Mouse (Mus musculus) cerebellum, adult 8-10 months (tissue): Measurements from ENCODE around the gene Slc35b4.

ENCODE experiments used
- DNase-seq: peaks from one replicate; pipeline ENCODE4 v3.0.0; 2022

Gene Slc35b4

DNA sequence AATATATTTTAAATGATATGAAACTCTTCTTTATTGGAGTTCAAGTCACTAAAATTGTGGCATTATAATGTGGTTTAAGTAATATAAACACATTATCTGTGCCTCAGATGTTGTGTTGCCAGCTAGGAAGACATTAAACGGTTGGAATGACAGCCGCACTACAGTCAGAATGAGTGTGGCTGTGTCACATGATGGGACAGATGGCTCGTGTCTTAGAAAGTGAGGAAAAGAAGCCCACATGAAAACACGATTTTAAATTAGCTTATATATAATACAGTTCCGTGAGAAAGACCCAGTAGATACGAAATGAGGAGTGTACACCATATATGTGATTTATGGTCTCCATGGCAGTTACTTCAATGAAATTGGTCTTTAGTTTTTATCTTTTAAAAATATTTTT is 65.5 kb downstream of the Slc35b4 start:
- no peak for DNase-seq

DNA sequence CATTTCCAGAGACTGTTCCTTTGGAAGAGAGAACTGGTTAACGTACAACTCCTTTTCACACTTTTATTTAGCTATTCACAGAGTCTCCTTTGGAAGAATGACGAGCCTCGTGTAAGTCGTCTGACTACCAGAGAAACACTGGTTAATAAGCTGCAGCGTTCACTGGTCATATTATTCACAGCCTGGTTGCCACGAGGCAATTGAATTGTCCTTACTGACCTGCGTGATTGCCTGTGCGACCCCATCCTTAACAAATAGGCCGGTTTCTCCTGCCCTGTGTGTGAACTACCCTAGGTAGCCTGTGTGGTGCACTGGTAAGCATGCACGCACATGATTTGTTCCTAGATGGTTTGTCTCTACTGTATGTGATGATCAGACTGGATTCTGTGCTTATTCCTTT is 66.3 kb downstream of the Slc35b4 start:
- no peak for DNase-seq
